Mouse (Mus musculus) CH12.LX (cell line): ENCODE results near the gene Polr3g.

Experiments used
- CTCF ChIP-seq, 2 experiments: IDR thresholded peaks in 1 of 2; conservative IDR thresholded peaks in 1 of 2; 2 replicates each; pipeline ENCODE4 v1.5.1; 2011 to 2012; ENCODE audit warnings: low read depth in 2 of 2, low read length in 2 of 2, improper control_type of control experiment in 1 of 2, inconsistent platforms in 1 of 2, mild to moderate bottlenecking in 1 of 2, moderate library complexity in 1 of 2
- KAT2A ChIP-seq: IDR thresholded peaks from 2 replicates; pipeline ENCODE4 v1.6.1; 2012; ENCODE audit warnings: low read length, improper control_type of control experiment, inconsistent platforms; ENCODE audit not compliant: insufficient replicate concordance
- POLR2A ChIP-seq: IDR thresholded peaks from 2 replicates; pipeline ENCODE4 v1.6.1; 2011; ENCODE audit warnings: low read depth, mild to moderate bottlenecking, improper control_type of control experiment, low read length
- TBP ChIP-seq: conservative IDR thresholded peaks from 2 replicates; pipeline ENCODE4 v1.6.1; 2011; ENCODE audit warnings: low read depth, low read length, improper control_type of control experiment
- TCF12 ChIP-seq: IDR thresholded peaks from 2 replicates; pipeline ENCODE4 v1.6.1; 2014; ENCODE audit warnings: low read depth, mild to moderate bottlenecking, inconsistent platforms, low read length, improper control_type of control experiment
- UBTF ChIP-seq: IDR thresholded peaks from 2 replicates; pipeline ENCODE4 v1.6.1; 2012; ENCODE audit warnings: low read depth, mild to moderate bottlenecking, inconsistent platforms, low read length, improper control_type of control experiment, moderate library complexity
- USF1 ChIP-seq: IDR thresholded peaks from 2 replicates; pipeline ENCODE4 v1.6.1; 2014; ENCODE audit warnings: low read depth, mild to moderate bottlenecking, inconsistent platforms, low read length, improper control_type of control experiment

- no peak for TF ChIP-seq TBP
- TF ChIP-seq CTCF (conservative IDR thresholded peaks at IDR 0.05 in 1 of 2, IDR thresholded peaks at IDR 0.05 in 1 of 2; ENCODE audit: low read depth in 2 of 2, low read length in 2 of 2) = peak in 1 of 2 experiments; percentile 52; a peak in 2 of 4 replicates
- no peak for TF ChIP-seq USF1
- TF ChIP-seq POLR2A = no peak
- TF ChIP-seq KAT2A = no peak
- no peak for TF ChIP-seq UBTF
- no peak for TF ChIP-seq TCF12
Observed at GRCm38 (mm10) chr13:81740898-81741297, 30.1 kb upstream of the Polr3g start.
